Comparison of ENCODE assay signal across 8 mouse cellular contexts in genomic region chr6:112191032-112191431, GRCm38 (mm10).
DNase-seq lines count a peak whose midpoint lies in the region; TF ChIP-seq lines count a peak whose summit lies in the region.
"Had no signal": no experiment of that assay in that cellular context is flagged by ENCODE, and none has a peak within 500 bp of the region (broad histone marks: within the 10 kb centered on the region; RNA-seq: fewer than 3 reads in every experiment).

No protein-coding gene starts in this region.

- DNase-seq in NIH3T3 (ENCODE audit: low read depth) = peak; percentile 70
- DNase-seq in cerebellum, postnatal 4 days (ENCODE audit: low spot score in 2 of 2) = peak; percentile 81 to 84
- DNase-seq in gastrocnemius, postnatal 10 days = peak; percentile 61
- DNase-seq in layer of hippocampus, adult 9-10 months (ENCODE audit: low spot score) = peak; percentile 83
- DNase-seq in lung, postnatal 14 days = peak; percentile 73
- DNase-seq in right cerebral cortex, postnatal 4 days = peak; percentile 79

- no peaks in the 10 kb centered on the region for H3K4me1 ChIP-seq in E14TG2a.4 (replicated peaks; ENCODE audit: low read depth, low read length)
- H3K4me1 ChIP-seq: heart, embryonic 13.5 days had no signal

- no peak overlapping the region for H3K4me3 ChIP-seq in E14TG2a.4 (replicated peaks; ENCODE audit: low read length)
- H3K4me3 ChIP-seq: heart, embryonic 13.5 days had no signal

- no peaks in the 10 kb centered on the region for H3K36me3 ChIP-seq in E14TG2a.4 (ENCODE audit: insufficient read depth, low read length)
- H3K36me3 ChIP-seq: heart, embryonic 13.5 days had no signal

- H3K27me3 ChIP-seq in E14TG2a.4 (ENCODE audit: insufficient read depth, low read length) = 0 out of 2 replicates have a peak, but pooled peaks cover 3% of the 10 kb centered on the region
- H3K27me3 ChIP-seq: heart, embryonic 13.5 days had no signal

- peak; percentile 74 for TF ChIP-seq CTCF in E14TG2a.4 (conservative IDR thresholded peaks at IDR 0.05; ENCODE audit: low read length)

- peaks cover 16% of the 10 kb centered on the region for H3K9me3 ChIP-seq in E14TG2a.4 (ENCODE audit: low read length)
- H3K9me3 ChIP-seq: heart, embryonic 13.5 days had no signal
